Mouse (Mus musculus) CH12.LX (cell line): ENCODE measurements around the gene Cmtm4.

Experiments
- CHD2 ChIP-seq: IDR thresholded peaks from 2 replicates; pipeline ENCODE4 v1.6.1; 2011; ENCODE audit warnings: low read length, improper control_type of control experiment
- CTCF ChIP-seq, 2 experiments: IDR thresholded peaks in 1 of 2; conservative IDR thresholded peaks in 1 of 2; 2 replicates each; pipeline ENCODE4 v1.5.1; 2011 to 2012; ENCODE audit warnings: low read depth in 2 of 2, low read length in 2 of 2, improper control_type of control experiment in 1 of 2, inconsistent platforms in 1 of 2, mild to moderate bottlenecking in 1 of 2, moderate library complexity in 1 of 2
- ELF1 ChIP-seq: IDR thresholded peaks from 2 replicates; pipeline ENCODE4 v1.6.1; 2014; ENCODE audit warnings: low read depth, mild to moderate bottlenecking, inconsistent platforms, low read length, improper control_type of control experiment
- GABPA ChIP-seq: IDR thresholded peaks from 2 replicates; pipeline ENCODE4 v1.6.1; 2012; ENCODE audit warnings: low read depth, low read length, improper control_type of control experiment, inconsistent platforms; ENCODE audit not compliant: insufficient replicate concordance
- JUND ChIP-seq: conservative IDR thresholded peaks from 2 replicates; pipeline ENCODE4 v1.6.1; 2011; ENCODE audit warnings: low read depth, low read length, improper control_type of control experiment
- MAX ChIP-seq: IDR thresholded peaks from 2 replicates; pipeline ENCODE4 v1.6.1; 2011; ENCODE audit warnings: low read length, improper control_type of control experiment
- MYC ChIP-seq: IDR thresholded peaks from 2 replicates; pipeline ENCODE4 v1.6.1; 2011; ENCODE audit warnings: low read depth, mild to moderate bottlenecking, improper control_type of control experiment, low read length
- NELFE ChIP-seq: IDR thresholded peaks from 2 replicates; pipeline ENCODE4 v1.6.1; 2011; ENCODE audit warnings: low read depth, low read length, improper control_type of control experiment
- NRF1 ChIP-seq: IDR thresholded peaks from 2 replicates; pipeline ENCODE4 v1.6.1; 2014; ENCODE audit warnings: low read depth, mild to moderate bottlenecking, inconsistent platforms, low read length, improper control_type of control experiment, moderate library complexity
- POLR2A ChIP-seq: IDR thresholded peaks from 2 replicates; pipeline ENCODE4 v1.6.1; 2011; ENCODE audit warnings: low read depth, mild to moderate bottlenecking, improper control_type of control experiment, low read length
- USF1 ChIP-seq: IDR thresholded peaks from 2 replicates; pipeline ENCODE4 v1.6.1; 2014; ENCODE audit warnings: low read depth, mild to moderate bottlenecking, inconsistent platforms, low read length, improper control_type of control experiment
- ZNF384 ChIP-seq: IDR thresholded peaks from 2 replicates; pipeline ENCODE4 v1.6.1; 2012; ENCODE audit warnings: low read depth, low read length, improper control_type of control experiment, inconsistent platforms

DNA sequence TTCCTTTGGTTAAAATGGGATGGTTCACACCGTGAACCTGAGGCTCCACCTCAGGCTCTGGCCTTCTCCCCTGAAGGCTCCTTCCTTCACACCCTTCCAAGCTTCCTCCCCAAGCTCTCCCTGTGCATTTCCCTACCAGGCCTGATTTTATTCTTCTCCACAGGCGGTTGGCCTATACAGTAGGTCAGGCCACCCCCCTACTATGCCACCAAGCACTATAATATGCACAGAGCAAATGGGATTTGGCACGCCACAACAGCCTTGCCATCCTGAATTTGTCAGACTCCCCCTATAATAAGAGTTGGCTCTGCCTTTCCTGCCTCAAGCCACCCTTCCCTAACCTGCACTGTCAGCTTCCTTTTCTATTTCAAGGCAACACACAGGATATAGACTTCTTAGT lies 37.0 kb downstream of the Cmtm4 start:
- TF ChIP-seq NRF1: no peak
- TF ChIP-seq POLR2A: no peak
- TF ChIP-seq MYC: no peak
- no peak for TF ChIP-seq GABPA
- no peak for TF ChIP-seq CTCF (conservative IDR thresholded peaks at IDR 0.05 in 1 of 2, IDR thresholded peaks at IDR 0.05 in 1 of 2; ENCODE audit: low read depth in 2 of 2, low read length in 2 of 2)
- no peak for TF ChIP-seq MAX
- no peak for TF ChIP-seq ZNF384
- no peak for TF ChIP-seq USF1
- TF ChIP-seq CHD2: no peak
- TF ChIP-seq NELFE: no peak
- no peak for TF ChIP-seq ELF1
- TF ChIP-seq JUND: no peak
